ENCODE assay signal across 11 mouse cellular contexts in genomic region chr3:125270695-125271094, GRCm38 (mm10).
DNase-seq lines count a peak whose midpoint lies in the region; ATAC-seq and TF ChIP-seq lines count a peak whose summit lies in the region.
"Had no signal": no experiment of that assay in that cellular context is flagged by ENCODE, and none has a peak within 500 bp of the region (broad histone marks: within the 10 kb centered on the region; RNA-seq: fewer than 3 reads in every experiment).

No protein-coding gene starts in this region.

- H3K27me3 ChIP-seq in hindbrain, embryonic 12.5 days, result no peaks in the 10 kb centered on the region
- no peaks in the 10 kb centered on the region for H3K27me3 ChIP-seq in hindbrain, embryonic 13.5 days
- no peaks in the 10 kb centered on the region for H3K27me3 ChIP-seq in MEL (ENCODE audit: control insufficient read depth in 1 of 2, insufficient read depth in 2 of 2, low read length in 2 of 2)
- no peaks in the 10 kb centered on the region for H3K27me3 ChIP-seq in liver, embryonic 16.5 days (ENCODE audit: control insufficient read depth, insufficient read depth, low read depth, low read length)
- H3K27me3 ChIP-seq in forebrain, embryonic 12.5 days, result no peaks in the 10 kb centered on the region
- H3K27me3 ChIP-seq: CH12.LX had no signal

- no peaks in the 10 kb centered on the region for H3K36me3 ChIP-seq in hindbrain, embryonic 12.5 days
- H3K36me3 ChIP-seq in hindbrain, embryonic 13.5 days, result no peaks in the 10 kb centered on the region
- peaks cover 0 to 41% of the 10 kb centered on the region in 2 experiments; a peak in 2 of 4 replicates for H3K36me3 ChIP-seq in MEL (ENCODE audit: control insufficient read depth in 1 of 2, insufficient read depth in 2 of 2, low read length in 2 of 2)
- H3K36me3 ChIP-seq in liver, embryonic 16.5 days (ENCODE audit: control insufficient read depth, insufficient read depth), result no peaks in the 10 kb centered on the region
- H3K36me3 ChIP-seq in forebrain, embryonic 12.5 days (replicated peaks), result no peaks in the 10 kb centered on the region

- no peak for TF ChIP-seq CTCF in MEL (IDR thresholded peaks at IDR 0.05 in 2 of 3, conservative IDR thresholded peaks at IDR 0.05 in 1 of 3; ENCODE audit: control insufficient read depth in 1 of 3, insufficient read depth in 1 of 3, low read depth in 2 of 3, low read length in 3 of 3, poor library complexity in 1 of 3, severe bottlenecking in 1 of 3)

- H3K27ac ChIP-seq in hindbrain, embryonic 12.5 days, result no peak overlapping the region
- H3K27ac ChIP-seq in hindbrain, embryonic 13.5 days, result no peak overlapping the region
- peak overlapping the region; percentile 99 for H3K27ac ChIP-seq in MEL (ENCODE audit: control insufficient read depth, low read depth, low read length)
- peak overlapping the region; percentile 95 for H3K27ac ChIP-seq in liver, embryonic 16.5 days (ENCODE audit: low read length)
- no peak overlapping the region for H3K27ac ChIP-seq in forebrain, embryonic 12.5 days

- no peak overlapping the region for H3K9ac ChIP-seq in hindbrain, embryonic 12.5 days
- no peak overlapping the region for H3K9ac ChIP-seq in hindbrain, embryonic 13.5 days
- H3K9ac ChIP-seq in MEL (ENCODE audit: control insufficient read depth, low read depth, low read length, poor library complexity, severe bottlenecking), result peak overlapping the region; percentile 58
- H3K9ac ChIP-seq in liver, embryonic 16.5 days (ENCODE audit: low read depth, low read length), result peak overlapping the region; percentile 44
- H3K9ac ChIP-seq in forebrain, embryonic 12.5 days, result no peak overlapping the region

- 0 out of 2 replicates have a peak, but pooled peaks have one; percentile 16 for ATAC-seq in hindbrain, embryonic 12.5 days (ENCODE audit: low FRiP score)
- no peak for ATAC-seq in hindbrain, embryonic 13.5 days (ENCODE audit: low FRiP score)
- ATAC-seq in erythroblast, adult 5-6 weeks (replicated peaks; ENCODE audit: low FRiP score, poor library complexity, severe bottlenecking), result peak; percentile 91
- peak; percentile 99 for ATAC-seq in liver, embryonic 16.5 days (ENCODE audit: low read depth)
- ATAC-seq in forebrain, embryonic 12.5 days (ENCODE audit: low FRiP score), result no peak
- ATAC-seq: inflammation-experienced regulatory T-cells, adult 6 months; lung, postnatal 0 days had no signal

- 0 out of 2 replicates have a peak, but pooled peaks cover 6% of the 10 kb centered on the region for H3K4me1 ChIP-seq in hindbrain, embryonic 12.5 days
- H3K4me1 ChIP-seq in hindbrain, embryonic 13.5 days (replicated peaks), result peaks cover 12% of the 10 kb centered on the region; the same call in 1 of the 2 replicates
- H3K4me1 ChIP-seq in MEL (ENCODE audit: control insufficient read depth in 1 of 2, insufficient read depth in 2 of 2, low read length in 2 of 2), result peaks cover 12 to 29% of the 10 kb centered on the region in 2 experiments
- H3K4me1 ChIP-seq in liver, embryonic 16.5 days (ENCODE audit: control insufficient read depth, low read depth, low read length), result peaks cover 15% of the 10 kb centered on the region
- H3K4me1 ChIP-seq in forebrain, embryonic 12.5 days, result 0 out of 2 replicates have a peak, but pooled peaks cover 7% of the 10 kb centered on the region

- H3K4me2 ChIP-seq in hindbrain, embryonic 12.5 days (replicated peaks), result no peak overlapping the region
- H3K4me2 ChIP-seq in hindbrain, embryonic 13.5 days, result no peak overlapping the region
- peak overlapping the region; percentile 62 for H3K4me2 ChIP-seq in liver, embryonic 16.5 days (ENCODE audit: low read depth, low read length)
- no peak overlapping the region for H3K4me2 ChIP-seq in forebrain, embryonic 12.5 days

- WGBS in hindbrain, embryonic 12.5 days, result 65% methylated on average over 5 of the region's 5 CpGs
- 56% methylated on average over 5 of the region's 5 CpGs for WGBS in hindbrain, embryonic 13.5 days
- 19% methylated on average over 5 of the region's 5 CpGs for WGBS in liver, embryonic 16.5 days (ENCODE audit: insufficient replicate concordance)
- 75% methylated on average over 5 of the region's 5 CpGs for WGBS in forebrain, embryonic 12.5 days

- H3K9me3 ChIP-seq in hindbrain, embryonic 12.5 days (replicated peaks), result no peaks in the 10 kb centered on the region
- H3K9me3 ChIP-seq in hindbrain, embryonic 13.5 days, result no peaks in the 10 kb centered on the region
- H3K9me3 ChIP-seq in MEL (replicated peaks; ENCODE audit: insufficient read depth, low read length), result no peaks in the 10 kb centered on the region
- no peaks in the 10 kb centered on the region for H3K9me3 ChIP-seq in liver, embryonic 16.5 days (replicated peaks; ENCODE audit: control insufficient read depth, low read length)
- no peaks in the 10 kb centered on the region for H3K9me3 ChIP-seq in forebrain, embryonic 12.5 days

- H3K79me2 ChIP-seq in MEL (ENCODE audit: control insufficient read depth, insufficient read depth, low read length, poor library complexity), result no peaks in the 10 kb centered on the region

- H3K4me3 ChIP-seq in hindbrain, embryonic 12.5 days, result no peak overlapping the region
- H3K4me3 ChIP-seq in hindbrain, embryonic 13.5 days, result no peak overlapping the region
- H3K4me3 ChIP-seq in MEL (ENCODE audit: control insufficient read depth in 1 of 2, insufficient read depth in 1 of 2, low read depth in 2 of 2, low read length in 2 of 2), result peak overlapping the region; percentile 28 to 33
- peak overlapping the region; percentile 37 for H3K4me3 ChIP-seq in liver, embryonic 16.5 days (ENCODE audit: low read depth, low read length)
- H3K4me3 ChIP-seq in forebrain, embryonic 12.5 days (replicated peaks), result no peak overlapping the region

- TF ChIP-seq RAD21 in MEL (IDR thresholded peaks at IDR 0.05; ENCODE audit: low read depth, low read length), result no peak; the same call in 1 of the 2 replicates

- peak in 1 of 2 experiments; percentile 27; a peak in 1 of 4 replicates for TF ChIP-seq POLR2A in MEL (IDR thresholded peaks at IDR 0.05; ENCODE audit: control insufficient read depth in 1 of 2, insufficient read depth in 1 of 2, low read depth in 1 of 2, low read length in 2 of 2, poor library complexity in 1 of 2)

- peak; percentile 100 for TF ChIP-seq EP300 in MEL (IDR thresholded peaks at IDR 0.05; ENCODE audit: low read depth in 1 of 2, low read length in 2 of 2)

- peak; percentile 87 for DNase-seq in MEL (ENCODE audit: low read depth, low spot score)
- DNase-seq in adrenal gland, postnatal 14 days, result no peak
- DNase-seq: gastrocnemius, postnatal 25 days had no signal

TF ChIP-seq in MEL, 35 proteins besides CTCF, POLR2A, EP300 and RAD21 (continues in another document):
- TF ChIP-seq CHD1 (IDR thresholded peaks at IDR 0.05; ENCODE audit: low read depth, low read length), result no peak
- peak; percentile 91 for TF ChIP-seq TAL1 (IDR thresholded peaks at IDR 0.05; ENCODE audit: low read length)
- peak; percentile 45; the same call in 1 of the 2 replicates for TF ChIP-seq HCFC1 (IDR thresholded peaks at IDR 0.05; ENCODE audit: low read depth, low read length)
- peak; percentile 90 for TF ChIP-seq SIN3A (IDR thresholded peaks at IDR 0.05; ENCODE audit: low read length)
- no peak for TF ChIP-seq NRF1 (IDR thresholded peaks at IDR 0.05; ENCODE audit: insufficient read depth, low read depth, low read length, poor library complexity, severe bottlenecking)
- TF ChIP-seq TBP (IDR thresholded peaks at IDR 0.05; ENCODE audit: low read depth, low read length), result peak; percentile 68; the same call in 1 of the 2 replicates
- TF ChIP-seq USF2 (IDR thresholded peaks at IDR 0.05; ENCODE audit: borderline replicate concordance in 1 of 2, insufficient read depth in 1 of 2, low read depth in 1 of 2, low read length in 2 of 2), result no peak
- TF ChIP-seq ZMIZ1 (IDR thresholded peaks at IDR 0.05; ENCODE audit: low read depth, low read length), result peak; percentile 83; the same call in 1 of the 2 replicates
- peak; percentile 99 for TF ChIP-seq TCF12 (IDR thresholded peaks at IDR 0.05; ENCODE audit: low read depth, low read length)
- TF ChIP-seq MYC (IDR thresholded peaks at IDR 0.05; ENCODE audit: low read depth, low read length), result peak; percentile 79
- peak; percentile 97 for TF ChIP-seq JUND (IDR thresholded peaks at IDR 0.05; ENCODE audit: low read depth, low read length)
- TF ChIP-seq POLR2AphosphoS5 (IDR thresholded peaks at IDR 0.05; ENCODE audit: borderline replicate concordance, low read depth, low read length), result no peak
- no peak for TF ChIP-seq E2F4 (IDR thresholded peaks at IDR 0.05; ENCODE audit: borderline replicate concordance, low read depth, low read length)
- TF ChIP-seq ETS1 (IDR thresholded peaks at IDR 0.05; ENCODE audit: low read depth, low read length), result peak; percentile 94
- peak; percentile 43; the same call in 1 of the 2 replicates for TF ChIP-seq GABPA (IDR thresholded peaks at IDR 0.05; ENCODE audit: low read depth, low read length)
- peak; percentile 99 for TF ChIP-seq MYB (IDR thresholded peaks at IDR 0.05; ENCODE audit: low read depth, low read length)
- peak; percentile 94 for TF ChIP-seq BHLHE40 (IDR thresholded peaks at IDR 0.05; ENCODE audit: borderline replicate concordance, low read depth, low read length)
- no peak for TF ChIP-seq POLR2AphosphoS2 (IDR thresholded peaks at IDR 0.05; ENCODE audit: low read length)
- TF ChIP-seq SMC3 (IDR thresholded peaks at IDR 0.05; ENCODE audit: low read depth, low read length), result no peak
- TF ChIP-seq NELFE (IDR thresholded peaks at IDR 0.05; ENCODE audit: low read depth, low read length), result no peak
- no peak for TF ChIP-seq UBTF (IDR thresholded peaks at IDR 0.05; ENCODE audit: borderline replicate concordance, insufficient read depth, low read depth, low read length)
- TF ChIP-seq MEF2A (IDR thresholded peaks at IDR 0.05; ENCODE audit: extremely low read depth, insufficient replicate concordance, low read depth, low read length, poor library complexity, severe bottlenecking), result peak; percentile 40; the same call in 1 of the 2 replicates
- peak; percentile 66; the same call in 1 of the 2 replicates for TF ChIP-seq MAFK (IDR thresholded peaks at IDR 0.05; ENCODE audit: borderline replicate concordance, low read depth, low read length)
- TF ChIP-seq CHD2 (IDR thresholded peaks at IDR 0.05; ENCODE audit: low read length), result peak; percentile 57; the same call in 1 of the 2 replicates
- no peak for TF ChIP-seq MXI1 (IDR thresholded peaks at IDR 0.05; ENCODE audit: low read depth, low read length)
- peak; percentile 95 for TF ChIP-seq ZNF384 (IDR thresholded peaks at IDR 0.05; ENCODE audit: low read depth, low read length)
- 0 out of 2 replicates have a peak, but pooled peaks have one; percentile 49 for TF ChIP-seq MAZ (IDR thresholded peaks at IDR 0.05; ENCODE audit: low read depth, low read length)
- TF ChIP-seq RCOR1 (IDR thresholded peaks at IDR 0.05; ENCODE audit: low read depth, low read length), result peak; percentile 92
- peak; percentile 100 for TF ChIP-seq GATA1 (IDR thresholded peaks at IDR 0.05; ENCODE audit: low read depth, low read length)
- TF ChIP-seq USF1 (IDR thresholded peaks at IDR 0.05; ENCODE audit: low read depth, low read length), result no peak

Comparison
In these comparisons a context has a peak if more than half of its experiments do, and no peak if none do; other contexts are left out.
1. ATAC-seq: peak in hindbrain, embryonic 12.5 days (single experiment), erythroblast, adult 5-6 weeks (single experiment) and liver, embryonic 16.5 days (single experiment); none in hindbrain, embryonic 13.5 days (single experiment) and forebrain, embryonic 12.5 days (single experiment).
2. H3K27ac ChIP-seq: peak in MEL (single experiment) and liver, embryonic 16.5 days (single experiment); none in hindbrain, embryonic 12.5 days (single experiment), hindbrain, embryonic 13.5 days (single experiment) and forebrain, embryonic 12.5 days (single experiment).
3. H3K4me3 ChIP-seq: peak in MEL (2 of 2) and liver, embryonic 16.5 days (single experiment); none in hindbrain, embryonic 12.5 days (single experiment), hindbrain, embryonic 13.5 days (single experiment) and forebrain, embryonic 12.5 days (single experiment).
4. H3K9ac ChIP-seq: peak in MEL (single experiment) and liver, embryonic 16.5 days (single experiment); none in hindbrain, embryonic 12.5 days (single experiment), hindbrain, embryonic 13.5 days (single experiment) and forebrain, embryonic 12.5 days (single experiment).